Mouse (Mus musculus): Measurements from ENCODE around the gene Arxes2. TPM values are rescaled to one million over a fixed set of nuclear protein-coding genes. Genes with fewer than 3 reads are reported as not detected.

Gene Arxes2
- total RNA-seq, 1 experiment from 2014 or later: 23.5 TPM

DNA sequence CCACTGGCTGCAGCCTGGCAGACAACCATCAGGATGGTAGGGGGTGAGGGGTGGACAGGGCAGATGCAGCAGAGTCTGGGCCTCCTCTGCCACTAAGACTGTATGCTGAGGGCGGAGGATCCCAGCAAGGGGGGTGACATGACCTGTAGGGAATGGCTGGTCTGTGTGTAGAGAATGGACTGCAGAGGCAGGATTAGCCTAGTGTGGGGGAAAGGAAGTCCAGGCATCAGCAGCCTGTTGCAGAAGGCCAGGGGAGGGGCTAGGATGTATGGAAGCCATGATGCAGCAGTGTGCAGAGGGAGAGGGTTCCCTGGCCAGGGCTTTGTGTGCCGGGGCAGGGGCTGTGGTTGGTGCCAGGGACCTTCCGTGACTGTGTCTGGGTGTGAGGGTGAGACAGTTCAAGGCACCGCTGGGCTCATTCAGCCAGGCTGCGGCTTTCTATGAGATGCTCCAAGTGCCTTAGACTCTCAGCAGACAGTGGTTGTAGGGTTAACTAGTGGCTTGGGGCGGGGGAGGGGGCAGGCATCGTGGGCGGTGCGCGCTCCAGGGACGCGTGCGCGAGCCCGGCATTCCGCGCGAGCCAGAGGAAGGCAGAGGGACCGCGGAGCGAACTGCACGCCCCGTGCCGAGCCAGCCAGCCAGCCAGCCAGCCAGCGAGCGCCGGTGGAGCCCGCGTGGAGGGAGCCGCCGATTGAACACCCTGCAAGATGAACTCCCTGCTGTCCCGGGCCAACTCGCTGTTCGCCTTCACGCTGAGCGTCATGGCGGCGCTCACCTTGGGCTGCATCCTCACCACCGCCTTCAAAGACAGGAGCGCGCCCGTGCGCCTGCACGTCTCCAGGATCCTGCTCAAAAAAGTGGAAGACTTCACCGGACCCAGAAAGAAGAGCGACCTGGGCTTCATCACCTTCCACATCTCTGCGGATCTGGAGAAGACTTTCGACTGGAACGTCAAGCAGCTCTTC, 39.5 kb downstream of the Arxes2 start, which contains the start of gene Arxes1:
Arxes1 (plus strand) TSS at position 569 of the 965 bp plus-strand sequence.
- DNase-seq: peak; percentile 17

DNA sequence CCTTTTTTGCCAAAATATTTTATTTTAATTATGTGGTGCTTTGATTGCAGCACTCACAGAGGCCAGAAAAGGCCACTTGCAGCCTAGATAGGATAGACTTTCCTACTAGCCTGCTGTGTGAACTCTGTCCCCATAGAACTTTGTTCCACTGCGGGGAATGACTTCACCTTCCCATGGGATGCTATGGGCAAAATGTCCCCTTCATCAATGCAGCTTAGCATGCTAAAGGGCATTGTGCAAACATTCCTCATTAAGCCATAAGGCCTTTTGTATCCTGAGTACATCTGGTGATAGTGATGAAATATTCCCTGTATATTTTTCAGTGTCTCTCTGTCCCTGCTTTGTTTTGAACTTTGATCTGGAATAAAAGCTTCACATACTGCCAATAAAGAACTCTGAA, 50.1 kb downstream of the Arxes2 start:
- no peak for DNase-seq

Other genes with a start within 250 kb of the Arxes2 start
- gene Bhlhb9, start 196.2 kb upstream of the Arxes2 start, total RNA-seq (2021): 16.0 and 20.3 TPM in 2 replicates
- gene Gprasp2, start 154.8 kb upstream of the Arxes2 start, total RNA-seq (2021): 28.2 and 29.4 TPM in 2 replicates
- 4.0 and 5.5 TPM in 2 replicates for gene Arxes1, start 39.5 kb downstream of the Arxes2 start, total RNA-seq (2021)
- 16.1 and 27.7 TPM in 2 replicates for gene Bex2, start 74.4 kb downstream of the Arxes2 start, total RNA-seq (2021)
- gene Nxf3, start 91.4 kb downstream of the Arxes2 start, total RNA-seq (2021): not detected in 2 replicates
- 7.0 and 10.3 TPM in 2 replicates for gene Bex4, start 145.2 kb downstream of the Arxes2 start, total RNA-seq (2021)
- 44.4 and 51.1 TPM in 2 replicates for gene Tceal8, start 178.5 kb downstream of the Arxes2 start, total RNA-seq (2021)
- gene Tceal5, start 210.1 kb downstream of the Arxes2 start, total RNA-seq (2021): 2.1 and 4.1 TPM in 2 replicates
- gene Tceal7, start 221.0 kb downstream of the Arxes2 start, total RNA-seq (2021): not detected in 2 replicates
- gene Bex1, start 221.7 kb downstream of the Arxes2 start, total RNA-seq (2021): 12.5 and 12.7 TPM in 2 replicates

All from adrenal gland, postnatal 25 days (tissue).